Mouse (Mus musculus): ENCODE measurements around the gene Slc7a8. TPM values are rescaled to one million over a fixed set of nuclear protein-coding genes. Genes with fewer than 3 reads are reported as not detected.
A peak's percentile ranks its signal among the peaks of the same experiment; 100 is the strongest.

Gene Slc7a8
- polyA plus RNA-seq, 1 experiment from 2014 or later = 4.9 TPM

DNA sequence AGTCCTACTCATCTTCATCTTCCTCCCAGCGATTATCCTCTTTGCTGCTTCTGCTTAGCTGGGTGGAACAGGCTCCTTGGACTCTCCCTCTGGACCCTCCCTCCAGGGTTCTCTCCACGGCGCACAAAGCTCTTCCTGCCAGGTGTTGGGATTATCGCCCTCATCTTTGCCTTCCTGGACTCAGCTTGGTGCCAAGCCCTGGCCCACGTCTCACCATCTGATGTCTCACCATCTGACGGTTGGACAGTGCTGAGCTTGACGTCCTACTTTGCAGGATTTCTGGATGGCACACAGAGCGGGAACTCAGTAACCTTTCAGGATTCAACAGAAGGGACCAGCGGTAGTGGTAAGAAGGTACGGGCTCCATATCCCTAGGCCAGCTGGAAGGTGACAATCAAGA lies 60.0 kb downstream of the Slc7a8 start:
- H3K4me1 ChIP-seq (ENCODE audit: control insufficient read depth, low read depth, low read length) = no peaks in the 10 kb centered on the region
- no peak overlapping the region for H3K4me3 ChIP-seq (ENCODE audit: low read depth, low read length)
- no peaks in the 10 kb centered on the region for H3K27me3 ChIP-seq (ENCODE audit: control insufficient read depth, insufficient read depth, low read depth, low read length)
- H3K27ac ChIP-seq (ENCODE audit: low read length) = no peak overlapping the region
- no peak for ATAC-seq (ENCODE audit: low read depth)
- 66% methylated on average over 10 of the region's 10 CpGs for WGBS (ENCODE audit: insufficient replicate concordance)
- H3K36me3 ChIP-seq (ENCODE audit: control insufficient read depth, insufficient read depth) = no peaks in the 10 kb centered on the region
- no peak overlapping the region for H3K4me2 ChIP-seq (ENCODE audit: low read depth, low read length)
- no peak overlapping the region for H3K9ac ChIP-seq (ENCODE audit: low read depth, low read length)
- no peaks in the 10 kb centered on the region for H3K9me3 ChIP-seq (replicated peaks; ENCODE audit: control insufficient read depth, low read length)

DNA sequence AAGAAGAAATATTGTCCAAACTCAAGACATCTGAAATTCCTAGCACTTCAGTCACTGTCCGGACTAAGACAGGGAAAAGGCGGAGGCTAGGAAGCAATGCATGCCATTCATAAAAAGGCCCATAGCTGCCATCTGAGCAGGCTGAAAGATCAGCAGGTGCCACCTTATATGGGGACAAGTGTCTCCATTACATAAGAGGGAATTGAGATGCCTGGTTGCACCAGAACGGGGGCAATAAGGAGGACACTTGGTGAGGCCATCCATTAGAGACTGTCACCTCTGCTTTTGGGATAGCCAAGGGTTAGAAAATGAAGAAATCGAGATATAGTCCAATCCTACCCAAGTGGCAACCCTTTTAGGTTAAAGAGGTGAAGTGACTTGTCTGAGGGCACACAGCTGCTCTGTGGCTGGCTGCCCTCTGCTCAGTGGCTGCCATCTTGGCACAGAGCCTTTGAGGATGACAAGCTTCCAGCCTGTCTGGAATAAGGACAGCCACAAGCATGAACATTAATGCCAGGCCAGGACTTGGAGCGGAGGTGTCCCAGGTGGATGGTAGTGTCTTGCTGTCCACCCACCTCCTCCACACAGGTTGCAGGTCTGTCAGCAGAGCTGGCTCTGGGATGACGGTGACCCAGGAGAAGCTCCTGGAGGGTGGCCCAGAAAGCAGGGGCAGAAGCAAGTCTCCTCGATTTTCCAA lies 60.9 kb downstream of the Slc7a8 start:
- Histone ChIP-seq H3K36me3 (ENCODE audit: control insufficient read depth, insufficient read depth) (no peaks in the 10 kb centered on the region), H3K4me2 (ENCODE audit: low read depth, low read length) (no peak overlapping the region), H3K27me3 (ENCODE audit: control insufficient read depth, insufficient read depth, low read depth, low read length) (no peaks in the 10 kb centered on the region), H3K9ac (ENCODE audit: low read depth, low read length) (no peak overlapping the region), H3K9me3 (replicated peaks; ENCODE audit: control insufficient read depth, low read length) (no peaks in the 10 kb centered on the region), H3K4me3 (ENCODE audit: low read depth, low read length) (no peak overlapping the region), H3K27ac (ENCODE audit: low read length) (no peak overlapping the region), H3K4me1 (ENCODE audit: control insufficient read depth, low read depth, low read length) (no peaks in the 10 kb centered on the region)
- no peak for ATAC-seq (ENCODE audit: low read depth)
- 63% methylated on average over 7 of the region's 7 CpGs for WGBS (ENCODE audit: insufficient replicate concordance)

DNA sequence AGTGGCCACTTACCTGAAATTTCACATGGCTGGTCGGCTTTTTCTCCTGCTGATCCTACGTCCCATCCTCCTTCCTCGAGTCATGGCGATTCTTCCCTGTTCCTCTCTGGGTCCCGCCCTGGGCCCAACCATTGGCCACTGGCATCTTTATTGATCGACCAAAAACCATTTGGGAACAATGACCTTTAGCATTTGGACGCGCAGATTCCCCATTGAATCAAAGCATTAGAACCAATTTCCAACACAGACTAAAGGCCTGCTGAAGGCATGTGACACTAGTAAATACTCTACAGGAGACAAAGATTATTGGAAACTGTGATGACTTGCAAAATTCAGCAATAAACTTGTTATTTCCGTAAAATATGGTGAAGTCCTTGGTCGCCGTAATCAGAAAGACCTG lies 61.7 kb downstream of the Slc7a8 start:
- no peak overlapping the region for H3K4me3 ChIP-seq (ENCODE audit: low read depth, low read length)
- ATAC-seq (ENCODE audit: low read depth) = no peak
- H3K9me3 ChIP-seq (replicated peaks; ENCODE audit: control insufficient read depth, low read length) = no peaks in the 10 kb centered on the region
- no peaks in the 10 kb centered on the region for H3K4me1 ChIP-seq (ENCODE audit: control insufficient read depth, low read depth, low read length)
- no peaks in the 10 kb centered on the region for H3K36me3 ChIP-seq (ENCODE audit: control insufficient read depth, insufficient read depth)
- no peak overlapping the region for H3K4me2 ChIP-seq (ENCODE audit: low read depth, low read length)
- no peak overlapping the region for H3K9ac ChIP-seq (ENCODE audit: low read depth, low read length)
- no peak overlapping the region for H3K27ac ChIP-seq (ENCODE audit: low read length)
- 70% methylated on average over 11 of the region's 11 CpGs for WGBS (ENCODE audit: insufficient replicate concordance)
- no peaks in the 10 kb centered on the region for H3K27me3 ChIP-seq (ENCODE audit: control insufficient read depth, insufficient read depth, low read depth, low read length)

DNA sequence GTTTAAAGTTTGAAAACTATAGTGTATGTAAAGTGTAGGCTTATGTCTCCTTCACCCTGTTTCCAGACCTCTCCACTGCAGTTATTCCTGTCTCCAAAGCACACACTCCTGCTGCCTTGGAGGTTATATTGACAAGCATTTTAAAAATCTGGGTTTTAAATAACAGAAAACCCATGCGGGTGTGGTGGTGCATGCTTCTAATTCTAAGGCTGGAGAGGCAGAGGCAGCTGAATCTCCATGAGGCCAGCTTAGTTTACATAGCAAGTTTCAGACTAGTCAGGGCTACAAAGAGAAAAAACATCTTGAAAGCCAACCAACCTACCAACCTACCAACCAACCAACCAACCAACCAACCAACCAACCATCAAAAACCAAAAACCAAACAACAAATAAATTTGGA lies 66.3 kb downstream of the Slc7a8 start:
- H3K4me2 ChIP-seq (ENCODE audit: low read depth, low read length) = no peak overlapping the region
- H3K27ac ChIP-seq (ENCODE audit: low read length) = no peak overlapping the region
- H3K27me3 ChIP-seq (ENCODE audit: control insufficient read depth, insufficient read depth, low read depth, low read length) = no peaks in the 10 kb centered on the region; the same call in none of the 2 replicates
- no peak overlapping the region for H3K4me3 ChIP-seq (ENCODE audit: low read depth, low read length)
- 55% methylated on average over 1 of the region's 1 CpGs for WGBS (ENCODE audit: insufficient replicate concordance)
- ATAC-seq (ENCODE audit: low read depth) = no peak
- H3K9ac ChIP-seq (ENCODE audit: low read depth, low read length) = no peak overlapping the region
- no peaks in the 10 kb centered on the region for H3K36me3 ChIP-seq (ENCODE audit: control insufficient read depth, insufficient read depth)
- no peaks in the 10 kb centered on the region for H3K9me3 ChIP-seq (replicated peaks; ENCODE audit: control insufficient read depth, low read length)
- peaks cover 2% of the 10 kb centered on the region for H3K4me1 ChIP-seq (ENCODE audit: control insufficient read depth, low read depth, low read length)

DNA sequence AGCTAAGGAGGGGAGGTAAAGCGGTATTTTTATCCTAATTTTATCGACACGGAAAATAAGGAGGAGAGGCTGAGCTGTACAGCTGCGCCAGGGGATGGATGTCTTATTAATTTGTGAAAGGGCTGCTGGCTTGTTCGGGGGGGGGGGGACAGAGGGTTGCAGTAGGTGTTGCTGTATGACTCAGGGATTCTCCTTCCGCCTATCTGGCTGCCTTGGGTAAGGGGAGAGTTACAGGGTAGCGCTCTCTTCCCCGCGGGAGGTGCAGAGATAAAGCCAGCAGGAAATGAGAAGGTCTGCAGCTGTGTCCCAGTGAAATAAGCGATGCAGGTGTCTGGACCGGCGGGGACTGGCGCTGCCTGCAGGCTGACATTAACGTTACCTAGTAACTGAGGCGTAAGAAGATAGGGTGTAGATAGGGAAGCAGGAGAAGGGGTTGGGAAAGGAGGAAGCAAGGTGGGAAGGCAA lies 67.1 kb downstream of the Slc7a8 start:
- H3K27me3 ChIP-seq (ENCODE audit: control insufficient read depth, insufficient read depth, low read depth, low read length) = no peaks in the 10 kb centered on the region; the same call in none of the 2 replicates
- H3K4me1 ChIP-seq (ENCODE audit: control insufficient read depth, low read depth, low read length) = peaks cover 2% of the 10 kb centered on the region
- ATAC-seq (ENCODE audit: low read depth) = no peak
- no peaks in the 10 kb centered on the region for H3K9me3 ChIP-seq (replicated peaks; ENCODE audit: control insufficient read depth, low read length)
- H3K9ac ChIP-seq (ENCODE audit: low read depth, low read length) = no peak overlapping the region
- H3K27ac ChIP-seq (ENCODE audit: low read length) = no peak overlapping the region
- no peaks in the 10 kb centered on the region for H3K36me3 ChIP-seq (ENCODE audit: control insufficient read depth, insufficient read depth)
- WGBS (ENCODE audit: insufficient replicate concordance) = 2% methylated on average over 15 of the region's 15 CpGs
- peak overlapping the region; percentile 46 for H3K4me3 ChIP-seq (ENCODE audit: low read depth, low read length)
- H3K4me2 ChIP-seq (ENCODE audit: low read depth, low read length) = peak overlapping the region; percentile 62

DNA sequence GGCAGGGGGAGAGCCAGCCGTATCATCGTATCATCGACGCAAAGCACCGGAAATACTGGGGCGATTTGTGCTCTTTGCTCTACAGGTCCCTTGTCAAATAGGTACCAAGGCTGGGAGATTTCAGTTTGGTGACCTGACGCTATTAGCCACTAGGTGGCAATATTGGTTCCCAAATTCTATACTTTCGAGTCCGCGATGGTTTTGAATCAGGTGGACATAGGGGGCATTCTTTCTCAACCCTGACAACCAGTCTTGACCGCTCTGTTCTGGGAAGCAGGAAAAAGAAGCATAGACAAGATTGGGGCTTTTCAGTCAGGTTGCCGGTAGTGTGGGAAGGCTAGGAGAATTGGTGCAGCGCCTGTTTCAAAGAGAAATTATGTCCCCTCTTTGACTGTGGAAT lies 67.6 kb downstream of the Slc7a8 start:
- peaks cover 2% of the 10 kb centered on the region for H3K4me1 ChIP-seq (ENCODE audit: control insufficient read depth, low read depth, low read length)
- H3K4me2 ChIP-seq (ENCODE audit: low read depth, low read length) = peak overlapping the region; percentile 62
- H3K36me3 ChIP-seq (ENCODE audit: control insufficient read depth, insufficient read depth) = no peaks in the 10 kb centered on the region
- no peaks in the 10 kb centered on the region; the same call in none of the 2 replicates for H3K27me3 ChIP-seq (ENCODE audit: control insufficient read depth, insufficient read depth, low read depth, low read length)
- WGBS (ENCODE audit: insufficient replicate concordance) = under 1% methylated on average over 13 of the region's 13 CpGs
- H3K4me3 ChIP-seq (ENCODE audit: low read depth, low read length) = peak overlapping the region; percentile 46
- no peaks in the 10 kb centered on the region for H3K9me3 ChIP-seq (replicated peaks; ENCODE audit: control insufficient read depth, low read length)
- no peak; the same call in 1 of the 2 replicates for ATAC-seq (ENCODE audit: low read depth)
- no peak overlapping the region for H3K27ac ChIP-seq (ENCODE audit: low read length)
- H3K9ac ChIP-seq (ENCODE audit: low read depth, low read length) = no peak overlapping the region

DNA sequence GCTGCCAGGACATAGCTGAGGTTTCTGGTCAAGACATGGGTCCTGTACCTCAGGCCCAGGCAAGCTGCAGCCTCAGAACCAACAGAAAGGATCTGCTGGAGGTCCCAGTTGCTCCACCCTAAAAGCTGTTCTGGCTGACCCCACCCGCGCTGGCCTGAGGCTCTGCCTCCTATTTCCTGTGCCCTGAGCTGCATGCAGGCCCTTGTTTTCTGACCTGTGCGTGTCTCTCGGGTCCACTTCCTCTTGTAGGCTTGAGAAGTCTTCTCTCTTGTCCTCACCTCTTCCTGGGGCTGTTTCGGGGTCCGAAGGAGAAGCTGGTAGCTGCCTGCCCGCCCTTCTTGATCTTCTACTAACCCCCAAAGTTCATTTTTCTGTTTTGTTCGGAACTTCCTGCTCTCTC lies 68.9 kb downstream of the Slc7a8 start:
- ATAC-seq (ENCODE audit: low read depth) = peak; percentile 35; the same call in 1 of the 2 replicates
- Histone ChIP-seq H3K27me3 (ENCODE audit: control insufficient read depth, insufficient read depth, low read depth, low read length) (peaks cover 2% of the 10 kb centered on the region), H3K4me1 (ENCODE audit: control insufficient read depth, low read depth, low read length) (peaks cover 2% of the 10 kb centered on the region), H3K36me3 (ENCODE audit: control insufficient read depth, insufficient read depth) (no peaks in the 10 kb centered on the region), H3K9me3 (replicated peaks; ENCODE audit: control insufficient read depth, low read length) (no peaks in the 10 kb centered on the region), H3K4me2 (ENCODE audit: low read depth, low read length) (0 out of 2 replicates have a peak overlapping the region, but pooled peaks have one; percentile 31), H3K4me3 (ENCODE audit: low read depth, low read length) (no peak overlapping the region), H3K9ac (ENCODE audit: low read depth, low read length) (peak overlapping the region; percentile 17; the same call in 1 of the 2 replicates), H3K27ac (ENCODE audit: low read length) (peak overlapping the region; percentile 71)
- 24% methylated on average over 8 of the region's 8 CpGs for WGBS (ENCODE audit: insufficient replicate concordance)

DNA sequence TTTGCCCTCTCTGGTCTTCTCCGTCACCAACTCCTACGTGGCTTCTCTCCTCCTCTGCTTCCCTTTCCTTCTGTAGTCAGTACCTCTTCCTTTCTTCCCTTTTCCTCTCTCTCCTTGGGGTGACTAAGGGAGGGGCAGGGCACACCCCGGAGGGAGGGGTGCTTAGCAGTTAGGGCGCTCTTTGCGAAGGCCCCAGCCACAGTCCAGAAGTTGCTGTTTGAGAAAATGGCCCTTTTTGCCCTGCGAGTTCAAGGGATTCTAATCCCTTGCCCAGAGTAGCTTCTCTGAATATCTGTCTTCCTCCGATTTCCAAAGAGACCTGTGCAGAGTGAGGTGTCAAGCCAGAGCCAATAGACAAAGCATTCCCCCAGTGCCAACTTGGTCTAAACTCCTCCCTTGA lies 69.7 kb downstream of the Slc7a8 start, which contains the start of gene Cebpe:
Cebpe (minus strand) TSS at position 101 of the 400 bp plus-strand sequence.
- H3K9me3 ChIP-seq (replicated peaks; ENCODE audit: control insufficient read depth, low read length) = no peaks in the 10 kb centered on the region
- H3K27me3 ChIP-seq (ENCODE audit: control insufficient read depth, insufficient read depth, low read depth, low read length) = peaks cover 10% of the 10 kb centered on the region
- WGBS (ENCODE audit: insufficient replicate concordance) = 59% methylated on average over 7 of the region's 7 CpGs
- 0 out of 2 replicates have a peak within 1 kb of the TSS, but pooled peaks have one; percentile 31 for H3K4me2 ChIP-seq (ENCODE audit: low read depth, low read length)
- H3K4me1 ChIP-seq (ENCODE audit: control insufficient read depth, low read depth, low read length) = peaks cover 2% of the 10 kb centered on the region
- H3K4me3 ChIP-seq (ENCODE audit: low read depth, low read length) = peak within 1 kb of the TSS; percentile 27
- H3K27ac ChIP-seq (ENCODE audit: low read length) = peak within 1 kb of the TSS; percentile 71
- no peaks in the 10 kb centered on the region for H3K36me3 ChIP-seq (ENCODE audit: control insufficient read depth, insufficient read depth)
- peak within 1 kb of the TSS; percentile 25; the same call in 1 of the 2 replicates for H3K9ac ChIP-seq (ENCODE audit: low read depth, low read length)
- no peak for ATAC-seq (ENCODE audit: low read depth)

DNA sequence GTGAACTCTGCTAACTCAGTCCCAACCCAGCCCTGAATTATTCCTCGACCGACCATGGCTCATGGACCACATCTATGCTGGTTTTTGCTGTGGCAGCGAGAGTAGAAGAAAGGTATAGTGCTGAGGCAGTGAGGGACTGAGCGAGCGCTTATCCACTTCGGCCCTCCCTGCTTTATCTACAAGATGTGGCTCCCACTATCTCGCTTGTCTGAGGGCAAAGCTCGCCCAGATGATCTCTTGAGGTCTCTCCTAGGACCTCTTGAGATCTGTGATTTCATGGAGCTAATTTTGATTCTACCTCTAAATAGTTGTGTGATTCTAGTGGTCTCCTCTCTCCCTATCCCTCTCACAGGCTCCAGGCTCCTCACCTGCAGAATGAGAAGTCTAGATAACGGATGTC lies 72.7 kb downstream of the Slc7a8 start:
- Histone ChIP-seq H3K4me2 (ENCODE audit: low read depth, low read length) (no peak overlapping the region), H3K36me3 (ENCODE audit: control insufficient read depth, insufficient read depth) (no peaks in the 10 kb centered on the region), H3K27ac (ENCODE audit: low read length) (no peak overlapping the region), H3K4me3 (ENCODE audit: low read depth, low read length) (no peak overlapping the region), H3K4me1 (ENCODE audit: control insufficient read depth, low read depth, low read length) (peaks cover 25% of the 10 kb centered on the region), H3K27me3 (ENCODE audit: control insufficient read depth, insufficient read depth, low read depth, low read length) (peaks cover 16% of the 10 kb centered on the region), H3K9ac (ENCODE audit: low read depth, low read length) (peak overlapping the region; percentile 4; the same call in 1 of the 2 replicates), H3K9me3 (replicated peaks; ENCODE audit: control insufficient read depth, low read length) (no peaks in the 10 kb centered on the region)
- no peak for ATAC-seq (ENCODE audit: low read depth)
- 36% methylated on average over 9 of the region's 9 CpGs for WGBS (ENCODE audit: insufficient replicate concordance)

Measured in liver, embryonic 16.5 days (tissue).